Mouse (Mus musculus) midbrain, postnatal 0 days (tissue): ENCODE data around the gene Prkag2. TPM values are rescaled to one million over a fixed set of nuclear protein-coding genes. Genes with fewer than 3 reads are reported as not detected.

Experiments used
- ATAC-seq: fragments of 200-750 bp; cut with Nextera tagmentation; 2 replicates; pipeline ENCODE4 v1.8.0; 2017; ENCODE audit warnings: moderate number of reproducible peaks, mild to moderate bottlenecking, moderate TSS enrichment, moderate library complexity; ENCODE audit not compliant: low FRiP score
- DNase-seq: peaks from one replicate; pipeline ENCODE4 v3.0.0-alpha.2; 2015; ENCODE audit warnings: low spot score
- H3K27ac ChIP-seq: fragments of 300-500 bp; sonication (generic); 2 replicates; pipeline ENCODE4 v1.5.1; 2014; ENCODE audit warnings: low read depth, mild to moderate bottlenecking, low read length, mixed read lengths
- H3K27me3 ChIP-seq: fragments of 300-500 bp; sonication (generic); 2 replicates; pipeline ENCODE4 v1.6.1; 2014; ENCODE audit warnings: low read length, control low read depth, mixed read lengths; ENCODE audit not compliant: insufficient read depth
- H3K36me3 ChIP-seq: fragments of 300-500 bp; sonication (generic); 2 replicates; pipeline ENCODE4 v1.6.1; 2014; ENCODE audit warnings: low read length, control low read depth, mixed read lengths; ENCODE audit not compliant: insufficient read depth
- H3K4me1 ChIP-seq: fragments of 300-500 bp; sonication (generic); 2 replicates; pipeline ENCODE4 v1.6.1; 2014; ENCODE audit warnings: mild to moderate bottlenecking, control low read depth, antibody characterized with exemption, low read length, mixed read lengths; ENCODE audit not compliant: insufficient read depth
- H3K4me2 ChIP-seq: fragments of 300-500 bp; sonication (generic); 2 replicates; pipeline ENCODE4 v1.6.1; 2014; ENCODE audit warnings: low read depth, mild to moderate bottlenecking, low read length, mixed read lengths; ENCODE audit not compliant: poor library complexity, severe bottlenecking
- H3K4me3 ChIP-seq: fragments of 300-500 bp; sonication (generic); 2 replicates; pipeline ENCODE4 v1.5.1; 2014; ENCODE audit warnings: low read depth, mild to moderate bottlenecking, low read length, moderate library complexity
- H3K9ac ChIP-seq: fragments of 300-500 bp; sonication (generic); replicated peaks from 2 replicates; pipeline ENCODE4 v1.6.1; 2014; ENCODE audit warnings: mild to moderate bottlenecking, low read length, moderate library complexity, mixed read lengths; ENCODE audit not compliant: poor library complexity, severe bottlenecking
- H3K9me3 ChIP-seq: fragments of 300-500 bp; sonication (generic); 2 replicates; pipeline ENCODE4 v1.6.1; 2016; ENCODE audit warnings: low read length, control low read depth
- CTCF ChIP-seq: IDR thresholded peaks from 2 replicates; pipeline ENCODE4 v1.5.1; 2016; ENCODE audit warnings: antibody characterized with exemption, mild to moderate bottlenecking
- WGBS: fragments of 180-500 bp; shearing (Covaris S2); extraction: QIAGEN DNeasy Blood & Tissue Kit; methylation state at CpG from one replicate; pipeline ENCODE4 v1.1.7; 2014; 5-methylcytosine and 5-hydroxymethylcytosine counted together
- polyA plus RNA-seq: library from polyadenylated mRNA; unstranded; fragments of >200 nt; fragmentation: Nextera tagmentation; extraction: Ambion mirVana; gene quantifications from 2 replicates; pipeline ENCODE4 v1.2.1, GENCODE M21; 2015
- total RNA-seq: library from RNA; depleted of rRNA; stranded (reverse); fragments of >200 nt; gene quantifications from 2 replicates; pipeline ENCODE4 v1.2.3, GENCODE M21; 2014

The Prkag2 gene
- total and polyA plus RNA-seq, 2 experiments from 2014 or later, result 51.6 to 103 TPM

DNA sequence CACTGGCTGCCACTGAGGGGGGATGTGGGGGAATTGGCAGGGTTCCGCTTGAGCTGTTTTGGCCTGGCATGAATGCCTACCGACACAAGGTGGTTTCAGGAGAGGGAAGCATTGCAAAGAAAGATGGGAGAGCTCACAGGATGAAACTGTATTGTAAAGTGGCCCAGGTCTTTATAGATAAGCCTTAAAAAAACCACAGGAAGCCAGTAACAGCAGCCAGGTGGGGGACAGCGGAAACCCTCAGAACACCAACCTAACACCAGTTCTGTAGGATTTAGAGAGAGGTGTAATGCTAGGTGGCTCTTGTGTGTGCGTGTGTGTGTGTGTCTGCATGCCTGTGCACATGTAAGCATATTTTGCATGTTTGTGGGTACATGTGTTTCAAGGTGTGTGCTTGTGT, 101.1 kb downstream of the Prkag2 start:
- ATAC-seq (no peak), DNase-seq (no peak)
- TF ChIP-seq CTCF, result no peak
- Histone ChIP-seq H3K4me3 (no peak overlapping the region), H3K27ac (no peak overlapping the region), H3K4me1 (no peaks in the 10 kb centered on the region), H3K4me2 (no peak overlapping the region), H3K27me3 (no peaks in the 10 kb centered on the region), H3K9me3 (no peaks in the 10 kb centered on the region), H3K9ac (no peak overlapping the region), H3K36me3 (no peaks in the 10 kb centered on the region)
- 75% methylated on average over 4 of the region's 4 CpGs for WGBS

DNA sequence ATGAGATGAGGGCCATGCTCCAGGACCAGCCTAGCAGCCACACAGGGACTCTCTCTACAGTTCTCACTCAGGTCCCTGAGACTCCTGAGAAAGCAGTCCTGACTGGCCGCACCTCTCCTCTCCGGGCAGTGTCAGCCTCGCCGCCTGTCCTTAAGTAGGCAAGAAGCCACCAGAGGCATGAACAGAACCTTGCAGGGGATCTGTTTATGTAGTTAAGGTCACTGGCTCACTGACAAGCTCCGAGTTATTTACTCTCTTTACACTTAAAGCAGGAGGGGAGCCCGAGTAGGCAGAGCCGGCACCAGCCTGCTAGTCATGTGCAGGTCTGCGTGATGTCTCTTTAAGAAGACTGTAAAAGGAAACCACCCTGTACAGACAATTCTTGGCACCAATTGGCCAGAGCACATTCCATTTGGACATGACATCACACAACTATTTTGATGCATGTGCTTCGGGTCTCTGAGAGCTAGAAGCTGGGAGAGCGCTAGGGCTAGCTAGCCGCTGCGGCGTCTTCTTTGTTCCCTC, 104.8 kb downstream of the Prkag2 start:
- peak overlapping the region; percentile 15 for H3K4me2 ChIP-seq
- 65% methylated on average over 13 of the region's 13 CpGs for WGBS
- DNase-seq (peak; percentile 77), ATAC-seq (peak; percentile 48)
- H3K9me3 ChIP-seq, result no peaks in the 10 kb centered on the region
- no peak overlapping the region for H3K4me3 ChIP-seq
- no peak overlapping the region; the same call in 1 of the 2 replicates for H3K9ac ChIP-seq
- H3K4me1 ChIP-seq, result no peaks in the 10 kb centered on the region
- no peak overlapping the region for H3K27ac ChIP-seq
- no peaks in the 10 kb centered on the region for H3K27me3 ChIP-seq
- H3K36me3 ChIP-seq, result no peaks in the 10 kb centered on the region
- no peak for TF ChIP-seq CTCF

GRCm38 (mm10) chr5:24993190-24993589, 107.3 kb downstream of the Prkag2 start:
- Histone ChIP-seq H3K4me3 (no peak overlapping the region), H3K9me3 (no peaks in the 10 kb centered on the region), H3K27me3 (no peaks in the 10 kb centered on the region), H3K27ac (no peak overlapping the region), H3K36me3 (no peaks in the 10 kb centered on the region), H3K4me2 (no peak overlapping the region), H3K9ac (no peak overlapping the region), H3K4me1 (peaks cover 2% of the 10 kb centered on the region; the same call in 1 of the 2 replicates)
- DNase-seq (no peak), ATAC-seq (no peak)
- no peak for TF ChIP-seq CTCF
- WGBS, result 77% methylated on average over 3 of the region's 3 CpGs

- DNase-seq, result no peak
- no peaks in the 10 kb centered on the region for H3K36me3 ChIP-seq
- no peak for TF ChIP-seq CTCF
- no peak overlapping the region for H3K27ac ChIP-seq
- H3K4me1 ChIP-seq, result peaks cover 2% of the 10 kb centered on the region; the same call in 1 of the 2 replicates
- no peak for ATAC-seq
- no peak overlapping the region for H3K4me2 ChIP-seq
- 72% methylated on average over 1 of the region's 1 CpGs for WGBS
- no peaks in the 10 kb centered on the region for H3K9me3 ChIP-seq
- H3K27me3 ChIP-seq, result no peaks in the 10 kb centered on the region
- H3K9ac ChIP-seq, result no peak overlapping the region
- H3K4me3 ChIP-seq, result no peak overlapping the region
Measured at GRCm38 (mm10) chr5:24991575-24991974, 108.9 kb downstream of the Prkag2 start.

DNA sequence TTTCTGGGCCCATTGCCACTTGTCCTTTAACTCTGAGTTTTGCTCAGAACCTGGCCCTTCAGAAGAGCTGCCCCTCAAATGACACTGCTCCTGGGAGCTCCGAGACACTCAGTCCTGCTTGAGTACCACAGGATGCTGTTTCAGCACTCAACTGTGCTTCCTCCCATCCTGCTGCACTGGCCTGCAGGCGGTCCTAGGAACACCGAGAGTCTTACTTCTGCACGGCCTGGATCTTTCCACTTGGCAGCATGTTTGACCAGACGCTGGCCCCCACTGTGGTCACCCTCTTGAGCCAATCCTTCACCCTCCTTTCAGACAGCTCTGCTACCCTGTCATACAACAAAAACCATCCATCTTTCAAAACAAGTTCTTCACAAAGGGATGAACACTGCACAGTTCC, 110.0 kb downstream of the Prkag2 start:
- no peak for TF ChIP-seq CTCF
- no peak overlapping the region for H3K4me3 ChIP-seq
- DNase-seq (no peak), ATAC-seq (no peak)
- H3K4me2 ChIP-seq, result no peak overlapping the region
- H3K9ac ChIP-seq, result no peak overlapping the region
- no peaks in the 10 kb centered on the region for H3K27me3 ChIP-seq
- H3K9me3 ChIP-seq, result no peaks in the 10 kb centered on the region
- H3K27ac ChIP-seq, result no peak overlapping the region
- H3K36me3 ChIP-seq, result no peaks in the 10 kb centered on the region
- H3K4me1 ChIP-seq, result peaks cover 11% of the 10 kb centered on the region; the same call in 1 of the 2 replicates
- 68% methylated on average over 5 of the region's 5 CpGs for WGBS

GRCm38 (mm10) chr5:24989683-24990082, 110.8 kb downstream of the Prkag2 start:
- no peak for DNase-seq
- H3K9ac ChIP-seq, result no peak overlapping the region
- no peak overlapping the region for H3K4me2 ChIP-seq
- no peaks in the 10 kb centered on the region for H3K27me3 ChIP-seq
- WGBS, result 42% methylated on average over 3 of the region's 3 CpGs
- H3K4me1 ChIP-seq, result peaks cover 14% of the 10 kb centered on the region; the same call in 1 of the 2 replicates
- no peak for ATAC-seq
- H3K27ac ChIP-seq, result no peak overlapping the region
- no peaks in the 10 kb centered on the region for H3K36me3 ChIP-seq
- no peaks in the 10 kb centered on the region for H3K9me3 ChIP-seq
- no peak for TF ChIP-seq CTCF
- H3K4me3 ChIP-seq, result no peak overlapping the region
